ENCODE assay signal across 22 mouse cellular contexts in the genomic region with DNA sequence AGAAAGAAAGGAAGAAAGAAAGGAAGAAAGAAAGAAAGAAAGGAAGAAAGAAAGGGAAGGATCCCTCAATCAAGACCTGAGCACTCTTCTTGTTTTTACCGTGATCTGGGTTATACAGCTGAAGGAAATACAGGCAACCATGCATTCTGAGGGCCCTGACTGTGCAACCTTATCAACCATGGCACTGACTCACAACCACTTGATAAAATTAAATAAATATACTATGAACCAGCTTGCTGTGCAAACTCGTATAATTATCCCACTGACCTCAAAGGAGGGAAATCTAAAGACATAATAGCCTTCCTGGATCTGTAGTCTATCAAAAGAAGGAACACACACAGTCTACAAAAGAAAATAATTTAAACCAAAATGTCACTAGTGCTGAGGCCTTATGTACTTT.
"Had no signal": no experiment of that assay in that cellular context is flagged by ENCODE, and none has a peak within 500 bp of the region (broad histone marks: within the 10 kb centered on the region; RNA-seq: fewer than 3 reads in every experiment).

No protein-coding gene starts in this region.

- H3K4me3 ChIP-seq: liver, embryonic 13.5 days; liver, embryonic 15.5 days; lung, embryonic 15.5 days; megakaryocyte, embryonic 14.5 days; midbrain, embryonic 13.5 days; midbrain, embryonic 15.5 days; neural tube, embryonic 13.5 days; neural tube, embryonic 15.5 days had no signal

- H3K27ac ChIP-seq: liver, embryonic 13.5 days; liver, embryonic 15.5 days; lung, embryonic 15.5 days; macrophage; midbrain, embryonic 13.5 days; midbrain, embryonic 15.5 days; neural tube, embryonic 13.5 days; neural tube, embryonic 15.5 days had no signal

- H3K4me1 ChIP-seq: liver, embryonic 13.5 days; liver, embryonic 15.5 days; lung, embryonic 15.5 days; megakaryocyte, embryonic 14.5 days; midbrain, embryonic 13.5 days; midbrain, embryonic 15.5 days; neural tube, embryonic 13.5 days; neural tube, embryonic 15.5 days had no signal

- ATAC-seq: liver, postnatal 0 days; midbrain, embryonic 13.5 days; midbrain, embryonic 15.5 days had no signal

- H3K36me3 ChIP-seq: liver, embryonic 13.5 days; liver, embryonic 15.5 days; lung, embryonic 15.5 days; midbrain, embryonic 13.5 days; midbrain, embryonic 15.5 days; neural tube, embryonic 13.5 days; neural tube, embryonic 15.5 days had no signal

- H3K9ac ChIP-seq: liver, embryonic 13.5 days; liver, embryonic 15.5 days; liver, postnatal 0 days; lung, embryonic 15.5 days; midbrain, embryonic 13.5 days; midbrain, embryonic 15.5 days; neural tube, embryonic 13.5 days; neural tube, embryonic 15.5 days had no signal

- H3K27me3 ChIP-seq: liver, embryonic 13.5 days; liver, embryonic 15.5 days; lung, embryonic 15.5 days; megakaryocyte, embryonic 14.5 days; midbrain, embryonic 13.5 days; midbrain, embryonic 15.5 days; neural tube, embryonic 13.5 days; neural tube, embryonic 15.5 days had no signal

- DNase-seq: liver, embryonic 13.5 days; liver, postnatal 0 days; lung, adult 2 months; lung, postnatal 10 days; retina, postnatal 1 day; right cerebral cortex, adult 18-20 months; right cerebral cortex, postnatal 25 days; right cerebral cortex, postnatal 4 days; spleen, adult 18-20 months; thymus, adult 18-20 months; thymus, postnatal 14 days; thymus, postnatal 4 days had no signal

- H3K9me3 ChIP-seq: liver, embryonic 13.5 days; liver, embryonic 15.5 days; lung, embryonic 15.5 days; megakaryocyte, embryonic 14.5 days; midbrain, embryonic 13.5 days; midbrain, embryonic 15.5 days; neural tube, embryonic 13.5 days; neural tube, embryonic 15.5 days had no signal

- H3K4me2 ChIP-seq: liver, embryonic 11.5 days; liver, embryonic 13.5 days; liver, embryonic 15.5 days; lung, embryonic 15.5 days; midbrain, embryonic 11.5 days; midbrain, embryonic 13.5 days; midbrain, embryonic 15.5 days; neural tube, embryonic 13.5 days; neural tube, embryonic 15.5 days had no signal
